Mouse (Mus musculus) megakaryocyte, embryonic 14.5 days (primary cell): ENCODE measurements around the gene St5.

ENCODE experiments used
- FLI1 ChIP-seq: IDR thresholded peaks from 2 replicates; pipeline ENCODE4 v1.6.1; 2012; ENCODE audit warnings: low read length, inconsistent platforms, mixed read lengths
- GATA1 ChIP-seq: IDR thresholded peaks from 3 replicates; pipeline ENCODE4 v1.6.1; 2012; ENCODE audit warnings: mixed read lengths, low read length, inconsistent platforms, borderline replicate concordance

DNA sequence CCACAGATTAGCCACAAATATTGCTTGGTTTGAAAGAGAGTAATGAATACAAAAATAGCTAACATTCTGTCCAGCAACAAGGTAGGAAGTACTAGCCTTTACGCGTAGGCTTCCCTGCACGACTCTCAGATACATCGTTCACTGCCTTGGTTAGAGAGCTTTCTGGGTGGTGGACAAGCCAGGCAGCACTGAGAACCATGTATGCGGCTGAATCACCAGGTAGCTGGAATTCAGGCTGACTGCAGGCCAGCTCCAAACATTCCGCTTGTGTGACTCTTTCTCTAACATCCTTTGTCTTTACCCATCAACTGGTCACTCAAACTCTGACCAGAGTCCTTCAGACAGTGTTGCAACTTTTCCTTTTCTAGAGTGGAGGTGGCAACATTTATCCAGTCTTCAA, 94.6 kb downstream of the St5 start:
- no peak for TF ChIP-seq GATA1
- TF ChIP-seq FLI1 = no peak
